Mouse (Mus musculus) liver, embryonic 14.5 days (tissue): Measurements from ENCODE around the gene Lipc. TPM values are rescaled to one million over a fixed set of nuclear protein-coding genes. Genes with fewer than 3 reads are reported as not detected.

Source experiments
- ATAC-seq: fragments of 200-750 bp; cut with Nextera tagmentation; 2 replicates; pipeline ENCODE4 v1.8.0; 2017; ENCODE audit warnings: moderate number of reproducible peaks, mild to moderate bottlenecking, moderate library complexity; ENCODE audit not compliant: insufficient read depth
- DNase-seq, 3 experiments: peaks; one replicate each; pipeline ENCODE4 v3.0.0-alpha.2; 2012 to 2013; ENCODE audit warnings: low read depth in 3 of 3, low spot score in 3 of 3
- H3K27ac ChIP-seq: fragments of 300-500 bp; sonication (generic); 2 replicates; pipeline ENCODE4 v1.5.1; 2014; ENCODE audit warnings: moderate library complexity, mild to moderate bottlenecking, control low read depth, inconsistent platforms
- H3K27me3 ChIP-seq: fragments of 300-500 bp; sonication (generic); 2 replicates; pipeline ENCODE4 v1.6.1; 2014; ENCODE audit warnings: mild to moderate bottlenecking, low read length, moderate library complexity; ENCODE audit not compliant: control insufficient read depth, insufficient read depth
- H3K36me3 ChIP-seq: fragments of 300-500 bp; sonication (generic); replicated peaks from 2 replicates; pipeline ENCODE4 v1.6.1; 2014; ENCODE audit warnings: low read depth; ENCODE audit not compliant: control insufficient read depth, insufficient read depth
- H3K4me1 ChIP-seq, 2 experiments: fragments of 200-500 bp in 1 of 2; fragments of 300-500 bp in 1 of 2; sonication (generic) in 1 of 2; replicated peaks; 2 replicates each; pipeline ENCODE4 v1.6.1; 2012 to 2014; ENCODE audit warnings: antibody characterized with exemption in 1 of 2, inconsistent platforms in 1 of 2, low read length in 1 of 2; ENCODE audit not compliant: control insufficient read depth in 2 of 2, insufficient read depth in 2 of 2
- H3K4me2 ChIP-seq: fragments of 300-500 bp; sonication (generic); 2 replicates; pipeline ENCODE4 v1.6.1; 2014; ENCODE audit warnings: low read depth, mild to moderate bottlenecking, control low read depth, moderate library complexity
- H3K4me3 ChIP-seq, 2 experiments: fragments of 200-500 bp in 1 of 2; fragments of 300-500 bp in 1 of 2; sonication (generic) in 1 of 2; 2 replicates each; pipeline ENCODE4 v1.5.1; 2012 to 2014; ENCODE audit warnings: low read depth in 2 of 2, low read length in 2 of 2, mild to moderate bottlenecking in 2 of 2, control low read depth in 1 of 2, inconsistent platforms in 1 of 2, moderate library complexity in 1 of 2; ENCODE audit not compliant: insufficient read depth in 1 of 2
- H3K9ac ChIP-seq: fragments of 300-500 bp; sonication (generic); replicated peaks from 2 replicates; pipeline ENCODE4 v1.6.1; 2014; ENCODE audit warnings: mild to moderate bottlenecking, control low read depth, moderate library complexity
- H3K9me3 ChIP-seq: fragments of 300-500 bp; sonication (generic); 2 replicates; pipeline ENCODE4 v1.6.1; 2016; ENCODE audit warnings: low read length, mixed read lengths; ENCODE audit not compliant: control insufficient read depth
- CTCF ChIP-seq: IDR thresholded peaks from 2 replicates; pipeline ENCODE4 v1.5.1; 2016; ENCODE audit warnings: antibody characterized with exemption, low read depth, control low read depth
- EP300 ChIP-seq: IDR thresholded peaks from 2 replicates; pipeline ENCODE4 v1.6.1; 2016; ENCODE audit warnings: antibody characterized with exemption, low read depth
- WGBS: fragments of 180-500 bp; shearing (Covaris S2); extraction: QIAGEN DNeasy Blood & Tissue Kit; methylation state at CpG from one replicate; pipeline ENCODE4 v1.1.7; 2014; ENCODE audit not compliant: insufficient replicate concordance; 5-methylcytosine and 5-hydroxymethylcytosine counted together
- polyA plus RNA-seq, 2 experiments: library from polyadenylated mRNA; depleted of rRNA in 1 of 2; stranded (reverse) in 1 of 2; unstranded in 1 of 2; fragments of >200 nt; fragmentation: Nextera tagmentation in 1 of 2; extraction: Ambion mirVana in 1 of 2; gene quantifications; 2 replicates each; pipeline versions ENCODE4 v1.2.1 to v1.2.3; 2012 to 2014

Gene Lipc
- polyA plus RNA-seq, 2 experiments: 22.4 to 26.8 TPM

GRCm38 (mm10) chr9:70878823-70879222 is 73.2 kb downstream of the Lipc start:
- H3K4me1 ChIP-seq: peaks cover 4 to 21% of the 10 kb centered on the region in 2 experiments
- no peaks in the 10 kb centered on the region for H3K36me3 ChIP-seq
- DNase-seq (no peak), ATAC-seq (no peak)
- no peaks in the 10 kb centered on the region for H3K27me3 ChIP-seq
- no peak for TF ChIP-seq EP300
- no peak for TF ChIP-seq CTCF
- no peak overlapping the region for H3K4me2 ChIP-seq
- H3K9ac ChIP-seq: no peak overlapping the region
- H3K9me3 ChIP-seq: no peaks in the 10 kb centered on the region
- no peak overlapping the region for H3K4me3 ChIP-seq
- no peak overlapping the region for H3K27ac ChIP-seq

- no peak overlapping the region for H3K27ac ChIP-seq
- H3K9ac ChIP-seq: no peak overlapping the region
- TF ChIP-seq CTCF: no peak
- no peaks in the 10 kb centered on the region for H3K9me3 ChIP-seq
- H3K27me3 ChIP-seq: no peaks in the 10 kb centered on the region
- WGBS: 61% methylated on average over 5 of the region's 5 CpGs
- H3K4me3 ChIP-seq: no peak overlapping the region
- no peaks in the 10 kb centered on the region for H3K36me3 ChIP-seq
- ATAC-seq (no peak), DNase-seq (no peak)
- no peak overlapping the region for H3K4me2 ChIP-seq
- peaks cover 5 to 22% of the 10 kb centered on the region in 2 experiments for H3K4me1 ChIP-seq
Observed at GRCm38 (mm10) chr9:70878157-70878556, 73.9 kb downstream of the Lipc start.

- no peaks in the 10 kb centered on the region for H3K27me3 ChIP-seq
- peaks cover 9 to 22% of the 10 kb centered on the region in 2 experiments for H3K4me1 ChIP-seq
- no peak overlapping the region for H3K4me2 ChIP-seq
- DNase-seq (no peak), ATAC-seq (no peak)
- no peak overlapping the region for H3K27ac ChIP-seq
- H3K36me3 ChIP-seq: no peaks in the 10 kb centered on the region
- no peaks in the 10 kb centered on the region for H3K9me3 ChIP-seq
- WGBS: 80% methylated on average over 4 of the region's 4 CpGs
- no peak overlapping the region for H3K4me3 ChIP-seq
- H3K9ac ChIP-seq: no peak overlapping the region
- TF ChIP-seq EP300 (no peak), CTCF (no peak)
Observed at GRCm38 (mm10) chr9:70875490-70875889, 76.5 kb downstream of the Lipc start.

GRCm38 (mm10) chr9:70875059-70875458 is 77.0 kb downstream of the Lipc start:
- ATAC-seq (no peak), DNase-seq (no peak)
- Histone ChIP-seq H3K27ac (no peak overlapping the region), H3K4me1 (peaks cover 13 to 26% of the 10 kb centered on the region in 2 experiments), H3K27me3 (no peaks in the 10 kb centered on the region), H3K4me3 (no peak overlapping the region), H3K9ac (no peak overlapping the region), H3K9me3 (no peaks in the 10 kb centered on the region), H3K36me3 (no peaks in the 10 kb centered on the region), H3K4me2 (no peak overlapping the region)
- WGBS: 78% methylated on average over 4 of the region's 4 CpGs
- no peak for TF ChIP-seq EP300
- no peak for TF ChIP-seq CTCF

GRCm38 (mm10) chr9:70872675-70873074 is 79.4 kb downstream of the Lipc start:
- Histone ChIP-seq H3K27ac (no peak overlapping the region; the same call in 1 of the 2 replicates), H3K4me3 (no peak overlapping the region), H3K4me1 (peaks cover 13 to 29% of the 10 kb centered on the region in 2 experiments), H3K4me2 (no peak overlapping the region), H3K9ac (no peak overlapping the region), H3K27me3 (no peaks in the 10 kb centered on the region), H3K9me3 (no peaks in the 10 kb centered on the region), H3K36me3 (no peaks in the 10 kb centered on the region)
- TF ChIP-seq EP300 (no peak), CTCF (no peak)
- 41% methylated on average over 8 of the region's 8 CpGs for WGBS
- DNase-seq: no peak
- no peak for ATAC-seq
